Mouse (Mus musculus) large intestine, adult 2 months (tissue): Measurements from ENCODE around the gene Smg9. TPM values are rescaled to one million over a fixed set of nuclear protein-coding genes. Genes with fewer than 3 reads are reported as not detected.
A peak's percentile ranks its signal among the peaks of the same experiment; 100 is the strongest.

Experiments
- DNase-seq: peaks from one replicate; pipeline ENCODE4 v3.0.0-alpha.2; 2012; ENCODE audit warnings: low read depth, low spot score
- WGBS: fragments of 180-500 bp; shearing (Covaris S2); methylation state at CpG from one replicate; pipeline ENCODE4 v1.1.7; 2018; 5-methylcytosine and 5-hydroxymethylcytosine counted together
- polyA plus RNA-seq: library from polyadenylated mRNA; depleted of rRNA; stranded (reverse); fragments of >200 nt; gene quantifications from 2 replicates; pipeline ENCODE4 v1.2.3, GENCODE M21; 2012

The Smg9 gene
- polyA plus RNA-seq, 1 experiment, result 40.0 TPM

DNA sequence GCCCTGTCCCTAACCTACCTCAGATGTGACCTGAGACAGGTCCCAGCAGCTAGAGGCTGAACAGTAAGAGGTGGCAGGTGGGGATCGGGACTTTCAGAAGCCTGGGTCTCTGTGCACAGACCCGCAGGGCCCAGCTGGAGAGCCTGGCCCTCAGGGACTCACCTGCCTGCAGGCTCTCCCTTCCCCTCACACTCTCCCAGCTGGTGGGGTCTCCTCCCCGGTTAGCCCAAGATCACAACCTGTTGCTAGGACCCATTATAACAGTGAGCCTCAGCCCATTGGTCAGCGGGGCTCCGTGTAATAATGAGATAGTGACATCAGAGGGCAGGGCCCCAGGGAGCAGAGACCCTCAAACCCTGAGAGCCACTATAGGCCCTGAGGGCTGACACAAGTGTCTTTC is 35.9 kb downstream of the Smg9 start:
- WGBS, result 90% methylated on average over 5 of the region's 5 CpGs
- no peak for DNase-seq

DNA sequence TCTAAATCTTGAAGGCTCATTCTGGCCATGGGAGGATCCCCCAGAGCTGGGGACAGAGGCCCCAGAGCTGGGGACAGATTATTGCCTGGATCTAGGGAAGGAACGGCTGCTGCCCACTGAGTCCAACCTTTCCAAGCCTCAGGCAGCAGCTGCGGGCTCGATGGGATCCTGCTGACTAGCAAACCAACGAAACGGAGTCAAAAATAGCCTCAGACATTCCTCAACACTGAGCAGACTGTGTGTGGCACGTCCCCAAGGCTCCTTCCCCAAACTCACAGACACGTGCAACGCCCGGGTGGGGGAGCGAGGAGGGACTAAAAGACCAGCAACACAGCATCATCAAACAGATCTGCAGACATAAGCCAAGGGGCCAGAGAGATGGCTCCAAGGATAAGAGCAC is 38.6 kb downstream of the Smg9 start:
- DNase-seq, result no peak
- WGBS, result 58% methylated on average over 10 of the region's 10 CpGs

DNA sequence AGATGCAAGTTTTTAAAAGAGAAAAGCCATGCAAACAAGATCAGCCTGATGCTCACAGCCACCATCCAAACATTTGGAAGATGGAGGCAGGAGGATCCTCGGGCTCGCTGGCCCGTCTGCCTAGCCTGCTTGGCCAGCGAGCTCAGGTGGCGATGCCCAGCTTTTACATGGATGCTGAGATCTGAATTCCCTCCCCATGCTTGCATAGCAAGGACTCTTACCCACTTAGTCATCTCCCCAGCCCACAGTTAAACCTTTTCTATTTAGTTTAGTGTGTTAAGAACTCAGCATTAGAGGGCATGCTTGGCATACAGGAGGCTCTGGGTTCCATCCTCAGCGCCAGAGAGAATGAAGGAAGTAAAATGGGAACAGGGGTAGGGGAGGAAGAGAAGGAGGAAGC is 39.8 kb downstream of the Smg9 start:
- 70% methylated on average over 6 of the region's 6 CpGs for WGBS
- DNase-seq, result no peak

DNA sequence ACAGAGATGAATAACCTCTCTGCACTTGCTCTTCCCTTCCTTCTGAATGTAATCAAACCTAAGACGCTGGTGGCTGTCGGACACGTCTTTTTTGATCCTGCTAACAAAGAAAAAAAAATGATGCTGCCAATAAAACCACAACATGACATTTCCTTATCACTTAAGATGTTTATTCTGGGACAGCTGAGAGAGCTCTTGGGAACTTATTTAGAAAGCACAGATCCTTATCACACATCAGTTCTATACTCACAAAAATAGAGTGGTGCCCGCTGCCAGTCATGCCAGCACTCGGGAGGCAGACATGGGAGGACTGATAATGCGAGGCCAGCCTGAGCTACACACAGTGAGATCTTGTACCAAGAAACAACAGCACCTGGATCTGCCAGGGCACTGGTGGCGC is 40.5 kb downstream of the Smg9 start:
- DNase-seq, result no peak
- WGBS, result 36% methylated on average over 7 of the region's 7 CpGs

DNA sequence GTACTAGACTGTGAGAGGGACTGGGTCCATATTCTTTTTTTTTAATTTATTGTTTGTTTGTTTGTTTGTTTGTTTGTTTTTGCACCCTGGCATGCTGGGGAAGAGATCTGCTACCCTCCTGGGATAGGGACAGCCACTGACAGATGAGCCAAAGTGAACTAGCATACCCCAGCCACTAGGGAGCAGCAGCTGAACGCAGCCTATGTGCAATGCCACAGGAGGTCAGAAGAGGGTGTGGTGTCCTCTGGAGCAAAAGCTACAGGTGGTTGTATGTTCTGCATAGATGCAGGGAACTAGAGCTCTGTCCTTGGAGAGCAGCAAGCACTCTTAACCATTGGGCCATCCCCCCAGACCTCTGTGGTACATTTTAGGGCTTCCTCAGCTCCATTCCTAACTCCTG is 42.4 kb downstream of the Smg9 start:
- WGBS, result 10% methylated on average over 1 of the region's 1 CpGs
- no peak for DNase-seq

DNA sequence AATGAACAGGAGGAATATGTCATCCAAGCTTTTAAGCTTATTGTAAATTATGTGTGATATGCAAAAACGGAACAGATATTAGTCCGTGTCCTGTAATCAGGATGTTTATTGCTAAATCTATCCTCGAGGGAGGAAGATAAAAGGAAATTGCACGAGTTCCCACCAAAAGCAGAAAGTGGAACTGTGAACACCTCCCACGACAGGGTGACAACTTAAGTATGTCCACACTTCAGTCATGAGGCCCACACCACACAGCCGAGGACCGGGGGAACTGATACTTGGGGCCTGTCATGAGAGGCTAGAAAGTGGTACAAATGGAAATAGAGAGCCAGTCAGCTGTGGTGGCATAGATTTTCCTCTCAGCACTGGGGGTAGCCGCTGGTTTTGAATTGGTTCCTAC is 42.9 kb downstream of the Smg9 start:
- 59% methylated on average over 8 of the region's 8 CpGs for WGBS
- no peak for DNase-seq

DNA sequence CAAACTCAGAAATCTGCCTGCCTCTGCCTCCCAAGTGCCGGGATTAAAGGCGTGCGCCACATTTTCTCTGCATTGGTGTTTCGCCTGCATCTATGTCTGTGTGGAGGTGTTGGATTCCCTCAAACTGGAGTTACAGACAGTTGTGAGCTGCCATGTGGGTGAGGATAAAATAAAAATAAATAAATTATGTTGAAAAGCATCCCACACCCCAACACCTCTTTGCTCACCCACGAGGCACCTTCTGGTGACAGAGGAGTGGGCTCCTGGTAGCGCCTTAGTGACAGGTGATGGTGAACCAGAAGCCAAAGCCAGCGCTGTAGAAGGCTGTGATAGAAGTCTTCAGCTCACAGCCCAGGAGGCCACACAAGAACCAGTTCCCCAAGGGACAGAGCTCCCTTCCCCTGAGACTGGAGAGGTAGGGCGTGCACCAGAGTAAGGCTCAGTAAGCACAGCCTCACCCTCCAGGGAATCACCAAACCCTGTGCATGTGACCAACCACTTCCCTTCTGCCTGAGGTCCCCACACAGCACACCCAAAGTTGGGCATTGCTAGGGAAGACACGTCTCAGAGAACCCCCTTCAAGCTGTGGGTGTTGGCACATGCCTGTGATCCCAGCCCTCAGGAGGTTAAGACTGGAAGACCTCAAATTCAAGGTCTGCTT is 46.0 kb downstream of the Smg9 start:
- 81% methylated on average over 9 of the region's 9 CpGs for WGBS
- DNase-seq, result no peak

DNA sequence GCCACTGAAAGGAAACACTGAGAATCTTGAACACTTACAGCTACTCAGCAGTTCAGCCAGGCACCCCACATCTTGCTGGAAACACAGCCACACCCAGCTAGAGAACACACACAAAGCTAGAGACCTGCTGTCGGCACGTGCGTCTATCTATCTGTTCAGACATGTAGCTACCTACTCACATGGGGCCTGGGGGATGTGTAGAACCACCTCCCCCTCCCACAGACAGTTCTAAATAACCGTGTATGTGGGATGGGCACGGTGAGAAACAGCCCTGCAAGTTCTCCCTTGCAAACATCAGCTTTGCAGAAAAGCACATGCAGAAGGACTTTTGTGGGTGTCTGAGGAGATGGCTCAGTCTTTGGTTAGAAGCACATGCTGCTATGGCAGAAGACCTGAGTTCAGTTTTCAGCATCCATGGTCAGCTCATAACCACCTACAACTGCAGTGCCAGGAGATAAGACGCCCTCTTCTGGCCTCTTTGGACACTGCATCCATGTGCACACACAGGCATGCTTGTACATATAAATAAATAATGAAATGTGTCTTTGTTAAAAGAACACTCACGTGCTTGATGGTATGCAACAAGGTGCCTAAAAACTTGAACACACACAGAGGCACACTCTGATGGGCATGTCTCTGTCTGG is 47.4 kb downstream of the Smg9 start:
- no peak for DNase-seq
- WGBS, result 45% methylated on average over 7 of the region's 7 CpGs

DNA sequence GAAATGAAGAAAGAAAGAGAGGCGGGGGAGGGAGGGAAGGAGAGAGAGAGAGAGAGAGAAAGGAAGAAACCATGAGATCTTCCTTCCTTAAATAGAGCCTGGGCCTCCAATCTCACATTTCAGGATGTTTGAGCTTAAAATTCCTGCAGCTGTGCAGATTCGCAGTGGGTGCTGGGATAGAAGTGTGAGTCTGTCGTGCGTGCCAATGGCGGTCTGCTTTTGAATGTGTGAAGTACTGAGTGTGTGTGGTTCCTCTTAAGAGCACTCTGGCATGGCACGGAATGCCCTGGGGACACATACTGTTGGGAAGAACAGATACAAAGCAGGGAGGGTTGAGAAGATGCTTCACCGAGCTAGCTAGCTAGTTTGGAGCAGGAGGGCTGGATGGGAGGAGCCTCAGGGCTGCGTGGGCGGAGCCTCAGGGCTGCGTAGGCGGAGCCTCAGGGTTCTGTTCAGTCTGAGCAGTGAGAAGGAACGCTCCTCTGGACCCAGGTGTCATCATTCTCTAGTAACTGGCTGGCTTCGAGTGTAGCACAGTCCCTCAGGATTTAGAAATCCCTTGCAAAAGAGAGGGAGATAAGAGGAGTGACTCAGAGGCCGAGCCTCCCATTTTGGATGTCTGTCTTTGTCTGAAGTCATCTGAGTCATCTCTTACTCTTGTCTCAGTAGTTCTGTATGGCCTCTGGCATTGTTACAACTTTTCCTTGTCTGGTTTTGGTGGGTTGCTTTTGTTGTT is 49.5 kb downstream of the Smg9 start:
- 49% methylated on average over 14 of the region's 14 CpGs for WGBS
- DNase-seq, result no peak

DNA sequence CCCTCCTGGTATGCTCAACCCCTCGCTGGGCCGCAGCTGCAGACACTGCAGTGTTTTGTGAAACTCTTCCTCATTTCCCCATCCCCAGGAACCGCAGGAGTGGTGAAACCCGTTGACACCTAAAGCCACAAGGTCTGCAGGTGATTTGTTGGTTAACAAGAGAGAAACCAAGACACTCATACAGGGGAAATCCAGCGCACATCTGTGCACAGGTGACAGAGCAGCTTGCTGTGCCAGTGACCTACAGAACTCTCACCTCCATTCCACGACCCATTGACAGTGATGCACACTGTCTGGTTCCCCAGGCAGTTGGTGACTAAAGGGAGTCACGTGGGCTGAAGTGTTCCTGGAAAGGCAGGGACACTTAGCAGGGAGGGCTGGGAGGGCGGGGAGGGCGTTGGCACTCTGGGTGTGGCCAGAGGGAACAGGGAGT is 51.2 kb downstream of the Smg9 start:
- 27% methylated on average over 9 of the region's 9 CpGs for WGBS
- no peak for DNase-seq

DNA sequence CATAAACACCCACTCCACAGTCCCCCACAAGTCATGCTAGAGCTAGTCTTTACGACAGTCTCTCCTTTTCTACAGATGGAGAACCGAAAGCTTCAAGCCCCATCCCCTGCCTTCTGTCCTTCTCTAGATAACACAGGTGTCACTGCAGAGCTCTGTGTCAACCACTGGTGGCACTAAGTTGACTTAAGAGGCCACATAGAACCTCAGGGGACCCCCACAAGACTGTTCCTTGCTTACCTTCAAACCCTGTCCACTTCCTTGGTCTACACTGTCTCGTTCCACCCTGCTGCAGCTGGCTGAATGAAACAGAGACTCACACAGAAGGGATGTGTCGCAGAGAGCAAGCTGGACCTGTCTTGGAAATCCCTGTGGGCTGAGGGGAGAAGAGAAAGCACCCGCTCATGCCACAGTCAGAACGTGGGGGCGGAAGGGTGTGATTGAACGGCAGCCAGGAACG is 52.5 kb downstream of the Smg9 start, which contains the start of gene Irgc1:
Irgc1 (minus strand) TSS at position 443 of the 457 bp plus-strand sequence.
- WGBS, result 60% methylated on average over 9 of the region's 9 CpGs
- DNase-seq, result no peak

DNA sequence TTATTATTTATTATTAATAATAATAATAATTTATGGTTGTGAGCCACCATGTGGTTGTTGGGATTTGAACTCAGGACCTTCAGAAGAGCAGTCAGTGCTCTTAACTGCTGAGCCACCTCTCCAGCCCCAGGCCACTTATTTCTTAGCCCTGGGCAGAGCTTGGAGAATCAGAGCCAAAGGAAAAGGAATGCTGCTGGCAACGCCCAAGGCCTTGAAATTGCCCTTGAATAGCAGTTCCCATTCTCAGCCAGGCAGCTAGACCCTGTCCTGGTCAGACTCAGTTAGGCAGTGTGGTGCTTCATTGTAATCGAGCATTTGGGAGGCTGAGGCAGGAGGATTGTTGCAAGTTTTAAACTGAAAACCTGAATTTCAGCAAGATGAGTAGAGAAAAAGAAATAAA is 54.8 kb downstream of the Smg9 start:
- DNase-seq, result no peak
- 45% methylated on average over 2 of the region's 2 CpGs for WGBS

DNA sequence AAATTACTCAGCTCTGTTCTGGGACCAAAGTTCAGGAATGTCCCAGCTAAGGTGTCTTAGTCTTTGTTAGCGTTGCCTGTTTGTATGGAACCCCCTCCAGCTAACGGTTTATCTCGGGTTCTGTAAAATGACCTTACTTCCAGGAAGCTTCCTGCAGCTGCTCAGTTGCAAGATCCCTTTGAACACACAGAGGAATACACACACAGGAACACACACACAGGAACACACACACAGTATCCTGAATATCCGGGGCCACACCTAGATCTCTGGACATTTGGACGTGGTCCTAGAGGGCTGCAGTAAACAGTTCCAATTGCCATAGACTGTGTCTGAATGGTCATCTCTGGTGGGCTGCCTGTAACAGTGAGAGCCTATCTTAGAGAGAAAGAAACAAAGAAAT is 56.3 kb downstream of the Smg9 start:
- WGBS, result 46% methylated on average over 5 of the region's 5 CpGs

DNA sequence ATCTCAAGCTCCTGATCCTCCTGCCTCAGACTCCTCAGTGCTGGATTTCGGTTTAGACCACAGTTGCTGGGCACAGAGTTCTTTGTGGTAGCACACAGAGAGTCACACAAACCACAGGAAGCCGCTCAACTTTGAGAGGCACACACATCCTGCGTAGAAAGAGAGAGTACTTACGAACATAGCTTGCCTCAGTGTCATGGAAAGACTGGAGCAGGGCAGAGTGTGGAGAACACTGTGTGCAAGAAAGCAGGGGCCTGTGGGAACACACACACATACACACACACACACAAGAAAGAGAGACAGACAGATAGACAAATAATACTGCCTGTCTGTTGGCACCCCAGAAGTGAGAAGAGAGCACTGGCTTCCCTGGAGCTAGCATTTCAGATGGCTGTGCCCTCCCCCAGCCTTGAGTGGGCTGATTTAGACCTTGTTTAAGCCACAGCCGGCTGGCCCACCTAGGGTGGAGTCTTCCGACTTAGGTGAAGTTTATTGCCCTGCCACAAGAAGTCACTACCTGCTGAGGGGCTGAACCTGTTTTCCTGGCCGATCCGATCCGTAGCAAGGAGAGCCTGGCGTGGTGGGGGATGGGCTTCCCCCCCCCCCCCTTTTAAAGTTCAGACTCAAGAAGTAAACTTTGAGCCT is 58.4 kb downstream of the Smg9 start:
- no peak for DNase-seq
- 42% methylated on average over 10 of the region's 10 CpGs for WGBS

More for the DNA sequence above, 56.3 kb downstream of the Smg9 start:
- no peak for DNase-seq

DNA sequence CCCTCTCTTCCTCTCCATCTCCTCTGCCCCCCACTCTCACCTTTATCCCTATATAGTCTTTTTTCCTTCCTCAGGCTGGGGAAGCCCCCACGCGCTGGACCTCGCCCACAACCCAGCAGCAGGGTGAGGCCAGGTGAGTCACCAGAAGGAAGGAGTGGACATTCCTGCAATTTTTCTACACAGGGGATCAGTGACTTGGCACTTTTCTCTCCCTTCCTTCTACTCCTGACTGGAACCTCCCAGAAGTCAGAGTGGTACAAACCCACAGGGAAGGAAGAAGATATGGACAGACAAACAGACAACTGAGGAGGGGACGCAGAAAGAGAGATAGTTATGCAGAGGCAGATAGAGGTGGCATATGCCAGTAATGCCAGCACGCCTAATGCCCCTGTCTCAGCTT is 60.0 kb downstream of the Smg9 start:
- no peak for DNase-seq
- 29% methylated on average over 5 of the region's 5 CpGs for WGBS

DNA sequence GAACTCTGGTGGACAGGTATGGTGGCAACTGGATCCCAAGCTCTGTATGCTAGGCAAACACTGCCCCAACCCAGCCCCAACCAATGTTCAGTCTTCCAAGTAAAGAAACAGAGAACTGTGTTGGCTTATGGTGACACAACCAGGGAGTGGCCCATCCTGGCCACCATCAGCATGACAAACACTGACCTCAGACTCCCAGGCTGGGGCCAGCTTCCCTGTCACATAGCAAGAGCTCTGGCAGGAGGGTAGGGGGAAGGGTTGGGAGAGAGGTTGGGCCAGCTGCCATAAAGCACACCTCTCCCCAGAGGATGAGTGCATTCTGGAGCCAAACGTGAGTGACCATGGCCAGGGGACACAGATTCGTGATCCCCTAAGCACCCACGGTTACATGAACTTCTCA is 60.4 kb downstream of the Smg9 start:
- DNase-seq, result peak; percentile 60
- 10% methylated on average over 3 of the region's 3 CpGs for WGBS

DNA sequence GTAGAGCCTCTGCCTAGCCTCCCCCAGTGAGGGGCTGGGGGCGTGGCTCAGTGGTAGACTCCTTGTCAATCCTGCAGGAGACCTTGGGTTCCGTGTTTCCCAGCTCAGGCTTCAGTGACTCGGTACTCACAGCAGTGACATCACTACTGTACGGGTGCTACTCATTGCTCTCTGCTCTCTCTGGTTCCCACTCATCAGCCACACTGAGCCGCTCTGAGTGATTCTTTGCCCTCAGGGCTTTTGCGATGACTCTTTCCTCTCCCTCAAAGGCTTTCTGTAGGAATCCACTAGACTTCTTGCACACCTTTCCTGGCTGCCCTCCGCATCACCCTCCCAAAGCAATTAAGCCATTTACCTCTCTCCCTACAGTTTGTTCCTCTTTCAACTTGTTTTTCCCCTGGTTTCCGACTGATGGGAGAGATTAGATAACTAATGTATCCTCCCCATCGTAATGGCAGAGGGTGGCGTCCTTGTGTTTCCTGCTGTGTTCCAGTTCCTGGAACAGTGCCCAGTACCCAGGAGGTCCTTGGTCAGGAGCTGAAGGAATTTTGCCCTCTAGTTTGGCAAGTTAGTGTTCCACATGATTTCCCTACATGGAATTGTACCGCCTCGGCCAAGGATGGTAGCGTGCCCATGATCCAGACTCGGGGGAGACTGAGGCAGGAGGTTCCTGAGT is 62.1 kb downstream of the Smg9 start:
- no peak for DNase-seq
- WGBS, result 20% methylated on average over 14 of the region's 14 CpGs

DNA sequence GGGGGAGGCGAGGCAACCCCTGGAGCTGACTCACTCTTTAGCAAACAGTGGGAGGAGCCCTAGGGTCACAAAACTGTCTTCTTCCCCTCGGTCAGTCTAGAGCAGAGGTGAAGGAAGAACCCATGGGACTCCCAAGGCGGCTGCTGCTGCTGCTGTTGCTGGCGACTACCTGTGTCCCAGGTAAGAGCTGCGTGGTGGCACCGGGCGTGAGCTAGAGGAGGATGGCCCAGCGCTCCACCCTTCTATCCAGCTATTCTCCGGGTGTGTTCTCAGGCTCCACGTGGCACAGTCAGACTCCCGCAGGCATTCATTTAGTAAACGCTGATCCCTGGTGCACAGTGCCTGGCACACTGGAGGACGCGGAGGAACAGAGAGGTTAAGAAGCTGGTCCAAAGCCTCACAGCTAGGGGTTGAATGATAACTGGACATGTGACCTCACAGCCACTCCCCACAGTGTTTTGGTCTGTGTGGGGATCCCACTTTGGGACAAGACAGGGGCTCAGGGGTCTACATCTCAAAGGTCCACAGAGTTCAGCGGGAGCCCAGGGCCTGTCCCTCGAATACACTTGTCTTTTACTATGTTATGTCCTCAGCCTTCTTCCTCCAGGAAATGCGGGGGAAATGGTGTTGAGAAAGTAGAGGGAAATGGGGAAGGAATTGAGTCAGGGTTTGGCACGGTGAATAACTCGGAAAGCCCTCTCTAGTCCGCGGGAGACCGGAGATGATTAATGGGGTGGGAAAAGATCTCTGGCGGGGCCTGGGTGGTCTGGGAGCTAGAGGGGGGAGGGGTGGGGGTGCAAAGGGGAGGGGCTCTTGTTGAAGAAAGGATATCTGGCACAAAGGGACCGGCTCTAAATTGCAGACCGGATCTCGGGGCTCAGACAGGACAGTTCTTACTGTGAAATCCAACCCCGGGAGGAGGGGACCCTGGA is 63.2 kb downstream of the Smg9 start, which contains the start of gene Plaur:
Plaur (plus strand) TSS at position 97 of the 932 bp plus-strand sequence.
- DNase-seq, result peak; percentile 51
- 1% methylated on average over 27 of the region's 27 CpGs for WGBS

DNA sequence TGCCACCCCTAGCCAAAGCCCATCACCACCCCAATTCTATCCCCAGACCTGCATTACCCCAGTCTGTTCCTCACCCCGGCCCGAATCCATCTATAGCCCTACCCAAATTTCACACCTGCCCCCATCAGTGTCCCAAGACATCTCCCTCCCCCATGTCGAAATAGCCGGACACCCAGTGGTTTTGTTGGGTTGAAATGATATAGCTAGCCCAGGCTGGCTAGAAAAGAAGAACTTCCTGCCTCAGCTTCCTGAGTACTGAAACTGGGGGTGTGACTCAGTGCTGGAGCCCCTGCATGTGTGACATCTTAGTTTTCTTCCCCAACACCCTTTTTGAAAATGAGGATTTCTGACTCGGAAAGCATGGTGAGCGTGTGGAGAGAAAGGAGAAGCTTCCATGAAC is 67.4 kb downstream of the Smg9 start:
- no peak for DNase-seq
- 89% methylated on average over 6 of the region's 6 CpGs for WGBS
